Mouse (Mus musculus): ENCODE results near the gene Gch1. TPM values are rescaled to one million over a fixed set of nuclear protein-coding genes. Genes with fewer than 3 reads are reported as not detected.

Gch1 gene
- polyA plus RNA-seq, 1 experiment from 2014 or later = 11.1 TPM

DNA sequence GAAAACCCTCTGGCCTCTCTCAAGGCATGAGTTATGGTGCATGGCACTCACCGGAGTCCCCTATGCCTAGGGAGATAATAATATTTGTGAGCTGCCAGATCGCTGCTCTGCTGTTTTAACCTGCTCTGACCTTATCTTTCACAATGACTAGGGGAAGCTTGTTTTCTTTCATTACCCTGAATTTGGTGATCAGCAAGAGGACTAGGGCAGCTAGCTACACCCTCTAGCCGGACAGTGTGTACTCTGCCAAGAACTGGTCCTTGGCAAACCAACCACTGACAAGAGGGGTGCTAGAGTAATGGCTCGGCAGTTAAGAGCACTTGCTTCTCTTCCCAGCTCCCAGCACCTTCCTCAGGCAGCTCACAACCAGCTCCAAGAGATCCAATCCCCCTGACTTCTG is 1.4 kb upstream of the Gch1 start:
- ATAC-seq = no peak
- 64% methylated on average over 4 of the region's 4 CpGs for WGBS

DNA sequence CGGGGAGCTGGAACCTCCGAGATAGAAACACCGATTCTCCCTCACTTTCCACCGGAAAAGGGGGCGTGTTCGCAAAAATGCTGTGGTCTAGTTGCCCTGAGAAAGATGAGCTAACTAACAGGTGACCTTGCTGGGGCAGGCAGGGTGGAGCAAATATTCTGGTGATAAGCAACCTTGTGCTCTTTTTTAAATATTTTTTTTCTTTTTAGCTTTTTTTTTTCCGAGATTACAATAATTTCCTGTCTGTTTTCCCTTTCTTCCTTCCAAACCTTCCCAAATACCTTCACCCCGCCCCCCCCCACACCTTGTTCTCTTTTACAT is 382 bp upstream of the Gch1 start:
- ATAC-seq = peak; percentile 61
- peak overlapping the region; percentile 76 for H3K9ac ChIP-seq (ENCODE audit: low read depth, low read length)

More for the DNA sequence above, 1.4 kb upstream of the Gch1 start:
- no peaks in the 10 kb centered on the region for H3K9me3 ChIP-seq (ENCODE audit: control insufficient read depth, low read length)
- no peak overlapping the region for H3K4me3 ChIP-seq (ENCODE audit: low read length)
- H3K27ac ChIP-seq (ENCODE audit: low read length) = no peak overlapping the region
- H3K9ac ChIP-seq (ENCODE audit: low read depth, low read length) = no peak overlapping the region
- peaks cover 7% of the 10 kb centered on the region for H3K4me1 ChIP-seq (ENCODE audit: control insufficient read depth, insufficient read depth, low read length)
- no peaks in the 10 kb centered on the region for H3K36me3 ChIP-seq (ENCODE audit: control insufficient read depth, insufficient read depth, low read length)
- H3K27me3 ChIP-seq (replicated peaks; ENCODE audit: control insufficient read depth, insufficient read depth, low read length) = peaks cover 5% of the 10 kb centered on the region; the same call in 1 of the 2 replicates
- H3K4me2 ChIP-seq (ENCODE audit: low read depth, low read length) = no peak overlapping the region

DNA sequence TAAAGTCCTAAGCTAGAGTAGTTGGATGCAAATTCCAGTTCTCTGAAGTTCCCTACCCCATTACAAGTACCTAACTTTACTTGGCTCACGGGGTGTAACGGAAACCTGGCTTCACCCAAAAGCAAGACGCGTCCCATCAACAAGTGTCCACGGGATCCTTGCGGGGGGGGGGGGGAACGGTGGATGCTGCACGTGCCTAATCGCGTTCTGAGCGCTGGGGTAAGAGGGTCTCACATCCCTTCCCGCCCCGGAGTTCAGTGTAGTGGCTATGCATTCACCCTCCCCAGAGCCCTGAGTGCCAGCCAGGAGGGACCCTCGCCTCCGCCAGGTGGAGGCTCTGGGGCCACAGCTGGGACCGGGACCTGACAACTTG is 752 bp downstream of the Gch1 start:
- 2% methylated on average over 16 of the region's 16 CpGs for WGBS
- H3K27ac ChIP-seq (ENCODE audit: low read length) = no peak overlapping the region
- ATAC-seq = no peak; the same call in 1 of the 2 replicates

More for the DNA sequence above, 382 bp upstream of the Gch1 start:
- peak overlapping the region; percentile 99 for H3K4me2 ChIP-seq (ENCODE audit: low read depth, low read length)
- 13% methylated on average over 8 of the region's 8 CpGs for WGBS
- peaks cover 5% of the 10 kb centered on the region; the same call in 1 of the 2 replicates for H3K27me3 ChIP-seq (replicated peaks; ENCODE audit: control insufficient read depth, insufficient read depth, low read length)
- H3K4me3 ChIP-seq (ENCODE audit: low read length) = peak overlapping the region; percentile 74
- no peaks in the 10 kb centered on the region for H3K9me3 ChIP-seq (ENCODE audit: control insufficient read depth, low read length)
- H3K4me1 ChIP-seq (ENCODE audit: control insufficient read depth, insufficient read depth, low read length) = peaks cover 7% of the 10 kb centered on the region
- no peak overlapping the region for H3K27ac ChIP-seq (ENCODE audit: low read length)
- no peaks in the 10 kb centered on the region for H3K36me3 ChIP-seq (ENCODE audit: control insufficient read depth, insufficient read depth, low read length)

DNA sequence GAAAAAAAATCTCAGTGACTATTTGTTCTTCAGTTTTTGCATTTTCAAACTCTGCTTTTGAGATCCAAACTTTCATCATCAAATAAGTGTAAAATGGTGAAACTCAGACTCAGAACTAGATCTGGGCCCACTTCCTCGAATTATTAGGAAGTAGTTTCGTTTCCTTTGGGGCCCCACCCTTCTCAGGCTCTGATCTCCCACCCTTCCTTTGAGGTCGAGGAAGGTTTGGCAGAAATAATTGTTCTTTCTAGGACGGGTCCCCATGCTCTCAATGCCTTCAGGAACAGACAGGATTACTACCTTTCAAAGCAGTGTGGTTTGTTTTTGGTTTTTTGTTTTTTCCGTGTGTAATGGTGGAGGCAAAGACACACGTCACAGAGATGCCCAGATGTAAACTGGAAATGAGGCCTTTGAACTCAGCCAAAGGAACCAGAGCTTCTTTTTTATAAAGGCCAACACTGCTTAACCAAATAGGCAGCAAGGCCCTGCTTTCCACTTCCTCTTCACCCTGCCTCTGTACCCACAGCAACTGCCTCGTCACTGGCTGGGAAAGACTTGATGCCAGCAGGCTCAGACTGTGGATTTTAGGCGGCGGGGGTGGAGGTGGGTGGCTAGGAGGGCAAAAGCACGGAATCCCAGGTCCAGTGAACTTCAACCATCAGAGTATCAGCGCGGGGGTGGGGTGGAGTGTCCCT is 1.4 kb downstream of the Gch1 start:
- peak overlapping the region; percentile 74 for H3K4me3 ChIP-seq (ENCODE audit: low read length)
- peaks cover 5% of the 10 kb centered on the region; the same call in 1 of the 2 replicates for H3K27me3 ChIP-seq (replicated peaks; ENCODE audit: control insufficient read depth, insufficient read depth, low read length)
- H3K4me2 ChIP-seq (ENCODE audit: low read depth, low read length) = peak overlapping the region; percentile 99
- no peak for ATAC-seq
- H3K27ac ChIP-seq (ENCODE audit: low read length) = no peak overlapping the region
- H3K9ac ChIP-seq (ENCODE audit: low read depth, low read length) = no peak overlapping the region
- H3K4me1 ChIP-seq (ENCODE audit: control insufficient read depth, insufficient read depth, low read length) = peaks cover 7% of the 10 kb centered on the region
- WGBS = 43% methylated on average over 12 of the region's 12 CpGs
- H3K9me3 ChIP-seq (ENCODE audit: control insufficient read depth, low read length) = no peaks in the 10 kb centered on the region
- no peaks in the 10 kb centered on the region for H3K36me3 ChIP-seq (ENCODE audit: control insufficient read depth, insufficient read depth, low read length)

More for the DNA sequence above, 752 bp downstream of the Gch1 start:
- no peaks in the 10 kb centered on the region for H3K36me3 ChIP-seq (ENCODE audit: control insufficient read depth, insufficient read depth, low read length)
- H3K4me3 ChIP-seq (ENCODE audit: low read length) = peak overlapping the region; percentile 74
- H3K27me3 ChIP-seq (replicated peaks; ENCODE audit: control insufficient read depth, insufficient read depth, low read length) = peaks cover 5% of the 10 kb centered on the region; the same call in 1 of the 2 replicates
- peaks cover 7% of the 10 kb centered on the region for H3K4me1 ChIP-seq (ENCODE audit: control insufficient read depth, insufficient read depth, low read length)
- peak overlapping the region; percentile 99 for H3K4me2 ChIP-seq (ENCODE audit: low read depth, low read length)
- no peaks in the 10 kb centered on the region for H3K9me3 ChIP-seq (ENCODE audit: control insufficient read depth, low read length)
- H3K9ac ChIP-seq (ENCODE audit: low read depth, low read length) = peak overlapping the region; percentile 76

DNA sequence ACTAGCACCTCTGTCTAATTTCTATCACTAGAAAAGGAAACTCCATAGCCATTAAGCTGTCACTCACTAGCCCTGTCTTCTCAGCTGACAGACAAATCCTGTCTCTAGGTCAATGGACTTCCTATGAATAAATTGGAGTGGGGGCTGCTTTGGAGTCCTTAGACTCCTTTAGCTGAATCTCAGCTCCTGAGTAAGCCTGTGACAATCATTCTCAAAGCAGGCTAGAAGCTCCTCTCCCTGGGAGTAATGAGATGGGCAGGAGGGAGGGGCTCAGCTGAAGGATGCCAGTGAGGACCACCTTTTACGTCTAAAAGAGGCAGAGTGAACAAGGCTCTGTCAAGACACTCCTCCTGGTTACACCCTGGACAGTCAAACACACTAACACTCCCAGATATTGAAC is 2.0 kb downstream of the Gch1 start:
- Histone ChIP-seq H3K4me2 (ENCODE audit: low read depth, low read length) (no peak overlapping the region), H3K9ac (ENCODE audit: low read depth, low read length) (no peak overlapping the region)

DNA sequence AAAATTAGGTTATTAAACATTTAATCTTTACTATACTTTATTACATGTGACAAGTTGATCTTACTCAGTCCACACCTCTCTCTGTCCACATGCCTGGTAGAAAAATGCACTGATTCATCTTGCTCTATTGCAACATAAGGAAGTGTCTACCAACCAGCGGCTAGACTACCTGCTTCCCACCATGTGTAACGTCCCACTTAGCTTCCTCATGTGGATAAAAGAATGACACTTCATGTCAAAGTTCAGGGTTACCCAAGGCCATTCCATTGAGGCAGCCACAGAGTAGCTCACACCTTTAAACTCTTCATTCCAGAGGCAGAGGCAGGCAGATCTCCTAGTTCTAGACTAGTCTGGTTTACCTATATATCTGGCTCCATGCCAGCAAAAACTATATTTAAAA is 2.7 kb downstream of the Gch1 start:
- Histone ChIP-seq H3K27ac (ENCODE audit: low read length) (no peak overlapping the region), H3K27me3 (replicated peaks; ENCODE audit: control insufficient read depth, insufficient read depth, low read length) (peaks cover 5% of the 10 kb centered on the region; the same call in 1 of the 2 replicates), H3K9ac (ENCODE audit: low read depth, low read length) (no peak overlapping the region), H3K9me3 (ENCODE audit: control insufficient read depth, low read length) (no peaks in the 10 kb centered on the region), H3K4me3 (ENCODE audit: low read length) (no peak overlapping the region), H3K36me3 (ENCODE audit: control insufficient read depth, insufficient read depth, low read length) (no peaks in the 10 kb centered on the region), H3K4me2 (ENCODE audit: low read depth, low read length) (no peak overlapping the region), H3K4me1 (ENCODE audit: control insufficient read depth, insufficient read depth, low read length) (peaks cover 7% of the 10 kb centered on the region)
- ATAC-seq = 0 out of 2 replicates have a peak, but pooled peaks have one; percentile 2
- 57% methylated on average over 2 of the region's 2 CpGs for WGBS

More for the DNA sequence above, 2.0 kb downstream of the Gch1 start:
- ATAC-seq = no peak
- Histone ChIP-seq H3K27ac (ENCODE audit: low read length) (no peak overlapping the region), H3K4me3 (ENCODE audit: low read length) (no peak overlapping the region), H3K9me3 (ENCODE audit: control insufficient read depth, low read length) (no peaks in the 10 kb centered on the region), H3K27me3 (replicated peaks; ENCODE audit: control insufficient read depth, insufficient read depth, low read length) (peaks cover 5% of the 10 kb centered on the region; the same call in 1 of the 2 replicates), H3K36me3 (ENCODE audit: control insufficient read depth, insufficient read depth, low read length) (no peaks in the 10 kb centered on the region), H3K4me1 (ENCODE audit: control insufficient read depth, insufficient read depth, low read length) (peaks cover 7% of the 10 kb centered on the region)
- 48% methylated on average over 1 of the region's 1 CpGs for WGBS

DNA sequence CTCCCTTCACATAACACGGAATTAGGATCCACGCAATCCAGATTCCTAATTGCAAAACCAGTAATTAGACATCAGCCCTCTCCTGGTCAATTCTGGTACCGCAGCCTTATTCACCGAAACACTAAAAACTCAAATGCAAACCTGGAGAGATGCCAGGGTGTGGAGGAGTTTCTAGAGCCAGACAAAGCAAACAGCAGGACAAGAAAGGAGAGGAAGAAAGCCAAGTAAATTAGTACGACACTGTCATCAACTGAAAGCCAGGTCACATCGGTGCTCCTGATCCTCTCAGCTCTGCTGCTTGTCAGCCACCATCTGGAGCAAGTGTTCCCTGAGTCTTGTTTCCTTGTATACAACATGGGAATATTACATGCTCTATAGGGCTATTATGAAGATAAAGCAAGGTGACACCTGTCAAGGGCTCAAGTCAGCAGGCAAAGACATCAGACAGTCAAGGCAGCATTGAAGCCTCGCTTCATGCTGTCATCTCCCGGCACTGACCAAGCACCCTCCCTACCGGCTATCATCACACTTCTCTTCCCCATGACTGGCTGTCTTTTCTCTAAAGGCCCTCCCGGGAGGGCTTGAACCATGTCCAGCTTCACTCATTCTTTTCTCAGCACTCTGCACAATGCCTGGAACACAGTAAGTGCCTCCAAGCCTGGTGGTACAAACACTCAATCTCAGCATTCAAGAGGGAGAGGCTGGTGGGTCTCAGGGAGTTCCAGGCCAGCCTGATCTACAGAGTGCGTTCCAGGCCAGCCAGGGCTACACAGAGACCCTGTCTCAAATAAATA is 7.5 kb downstream of the Gch1 start:
- WGBS = 64% methylated on average over 11 of the region's 11 CpGs

DNA sequence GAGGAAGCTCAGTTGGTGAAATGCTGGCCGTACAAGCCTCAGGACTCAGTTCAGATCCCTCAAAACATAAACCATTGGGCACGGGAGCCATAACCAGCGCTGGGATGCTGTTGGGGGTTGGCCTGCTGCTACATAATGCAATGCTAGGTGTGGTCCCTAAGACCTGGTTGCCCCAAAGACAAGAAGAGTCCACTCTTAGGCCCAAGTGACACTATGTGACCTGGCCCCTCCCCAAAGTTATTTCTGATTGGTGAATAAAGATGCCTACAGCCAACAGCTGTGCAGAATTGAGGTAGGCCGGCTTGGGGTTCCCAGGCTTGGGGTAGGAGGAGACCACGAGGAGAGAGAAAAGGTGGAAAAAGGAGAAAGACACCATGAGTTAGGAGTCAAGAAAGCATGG is 10.4 kb downstream of the Gch1 start:
- Histone ChIP-seq H3K9me3 (ENCODE audit: control insufficient read depth, low read length) (no peaks in the 10 kb centered on the region), H3K4me3 (ENCODE audit: low read length) (no peak overlapping the region), H3K27ac (ENCODE audit: low read length) (no peak overlapping the region), H3K4me2 (ENCODE audit: low read depth, low read length) (no peak overlapping the region), H3K9ac (ENCODE audit: low read depth, low read length) (no peak overlapping the region), H3K4me1 (ENCODE audit: control insufficient read depth, insufficient read depth, low read length) (0 out of 2 replicates have a peak, but pooled peaks cover 3% of the 10 kb centered on the region), H3K36me3 (ENCODE audit: control insufficient read depth, insufficient read depth, low read length) (no peaks in the 10 kb centered on the region), H3K27me3 (replicated peaks; ENCODE audit: control insufficient read depth, insufficient read depth, low read length) (no peaks in the 10 kb centered on the region)
- 91% methylated on average over 5 of the region's 5 CpGs for WGBS
- ATAC-seq = no peak

More for the DNA sequence above, 7.5 kb downstream of the Gch1 start:
- no peak overlapping the region for H3K9ac ChIP-seq (ENCODE audit: low read depth, low read length)
- ATAC-seq = no peak
- H3K27ac ChIP-seq (ENCODE audit: low read length) = no peak overlapping the region
- no peaks in the 10 kb centered on the region for H3K27me3 ChIP-seq (replicated peaks; ENCODE audit: control insufficient read depth, insufficient read depth, low read length)
- H3K9me3 ChIP-seq (ENCODE audit: control insufficient read depth, low read length) = no peaks in the 10 kb centered on the region
- H3K4me2 ChIP-seq (ENCODE audit: low read depth, low read length) = no peak overlapping the region
- no peak overlapping the region for H3K4me3 ChIP-seq (ENCODE audit: low read length)
- H3K4me1 ChIP-seq (ENCODE audit: control insufficient read depth, insufficient read depth, low read length) = 0 out of 2 replicates have a peak, but pooled peaks cover 3% of the 10 kb centered on the region
- no peaks in the 10 kb centered on the region for H3K36me3 ChIP-seq (ENCODE audit: control insufficient read depth, insufficient read depth, low read length)

DNA sequence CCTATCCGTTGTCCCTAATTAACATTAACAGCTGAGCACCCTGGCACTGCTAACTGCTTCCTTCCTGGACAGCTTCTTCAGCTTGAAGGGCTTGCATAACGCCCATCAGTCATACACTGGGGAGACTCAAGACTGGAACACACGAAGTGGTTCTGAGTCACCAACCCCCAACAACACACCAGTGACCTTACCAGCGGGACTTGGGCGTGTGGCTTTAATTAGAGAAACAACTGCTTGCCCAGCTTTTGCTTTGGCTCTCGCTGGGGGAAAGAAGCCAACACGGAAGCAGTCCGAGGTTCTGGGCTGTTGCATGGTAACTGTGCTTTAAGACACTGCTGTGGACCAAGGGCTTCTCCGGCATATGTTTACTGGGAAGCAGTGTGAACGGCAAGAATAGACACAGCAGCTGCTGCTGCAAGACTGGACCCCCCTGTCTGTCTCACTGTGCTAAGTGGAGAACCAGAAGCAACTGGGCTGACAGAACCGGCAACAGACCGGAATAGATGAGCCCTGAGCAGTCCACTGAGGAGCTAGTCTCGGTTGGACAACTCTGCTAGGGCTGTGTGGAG is 11.3 kb downstream of the Gch1 start:
- ATAC-seq = peak; percentile 55; the same call in 1 of the 2 replicates
- Histone ChIP-seq H3K4me3 (ENCODE audit: low read length) (no peak overlapping the region), H3K4me2 (ENCODE audit: low read depth, low read length) (peak overlapping the region; percentile 11; the same call in 1 of the 2 replicates), H3K9me3 (ENCODE audit: control insufficient read depth, low read length) (no peaks in the 10 kb centered on the region), H3K27ac (ENCODE audit: low read length) (no peak overlapping the region), H3K27me3 (replicated peaks; ENCODE audit: control insufficient read depth, insufficient read depth, low read length) (no peaks in the 10 kb centered on the region), H3K9ac (ENCODE audit: low read depth, low read length) (no peak overlapping the region), H3K4me1 (ENCODE audit: control insufficient read depth, insufficient read depth, low read length) (0 out of 2 replicates have a peak, but pooled peaks cover 3% of the 10 kb centered on the region), H3K36me3 (ENCODE audit: control insufficient read depth, insufficient read depth, low read length) (no peaks in the 10 kb centered on the region)
- WGBS = 40% methylated on average over 13 of the region's 13 CpGs

Data from intestine, embryonic 16.5 days (tissue).